Mouse (Mus musculus) left cerebral cortex, adult 8-10 months (tissue): ENCODE data around the gene Olfr965. TPM values are rescaled to one million over a fixed set of nuclear protein-coding genes. Genes with fewer than 3 reads are reported as not detected.
"Not testable (repeated sequence)": the region's sequence is repeated elsewhere in the genome, so short reads cannot be mapped to it uniquely, and the experiment has no call there.

ENCODE experiments used
- DNase-seq, 2 experiments: peaks; one replicate each; pipeline ENCODE4 v3.0.0; 2022; ENCODE audit warnings: low spot score in 2 of 2
- total RNA-seq, 4 experiments: library from RNA; stranded (reverse); gene quantifications; 2 replicates each; pipeline ENCODE4 v1.2.4; 2022

The Olfr965 gene
- not detected for total RNA-seq

- DNase-seq, result no peak
Measured at GRCm38 (mm10) chr9:39711053-39711452, at the start of gene Olfr965. Olfr965 (plus strand) TSS chr9:39711353.

GRCm38 (mm10) chr9:39666905-39667304, 44.2 kb upstream of the Olfr965 start, which contains the start of gene Olfr963:
Olfr963 (plus strand) TSS chr9:39667205.
- DNase-seq, result no peak

DNA sequence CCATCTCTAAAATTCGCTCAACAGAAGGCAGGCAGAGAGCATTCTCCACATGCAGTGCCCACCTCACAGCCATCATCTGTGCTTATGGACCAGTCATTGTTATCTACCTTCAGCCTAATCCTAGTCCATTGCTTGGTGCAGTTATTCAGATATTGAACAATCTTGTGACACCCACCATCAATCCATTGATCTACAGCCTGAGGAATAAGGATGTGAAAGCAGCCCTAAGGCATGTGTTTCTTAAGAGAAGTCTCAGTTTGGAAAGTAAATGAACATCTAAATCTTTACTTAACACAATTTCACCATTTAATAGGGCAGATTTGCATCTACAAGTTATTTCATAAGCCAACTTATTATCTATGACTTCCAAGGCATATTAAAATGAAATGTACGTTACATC, 41.4 kb upstream of the Olfr965 start:
- DNase-seq, result no peak

DNA sequence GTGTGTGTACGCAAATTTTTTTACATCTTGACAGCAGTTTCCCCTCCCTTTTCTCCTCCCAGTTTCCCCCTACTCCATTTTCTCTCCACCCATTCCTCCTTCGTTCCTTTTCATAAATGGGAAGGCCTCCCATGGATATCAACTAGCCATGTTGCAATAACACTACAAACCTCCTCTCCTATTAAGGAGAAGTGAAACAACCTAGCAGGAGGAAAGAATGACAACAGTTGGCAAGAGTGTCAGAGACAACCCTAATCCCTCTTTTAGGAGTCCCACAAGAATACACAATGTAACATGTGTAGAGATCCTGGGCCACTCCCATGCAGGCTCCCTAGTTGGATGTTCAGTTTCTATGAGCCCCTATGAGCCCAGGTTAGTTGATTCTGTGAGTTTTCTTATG, 36.3 kb upstream of the Olfr965 start:
- no peak for DNase-seq

DNA sequence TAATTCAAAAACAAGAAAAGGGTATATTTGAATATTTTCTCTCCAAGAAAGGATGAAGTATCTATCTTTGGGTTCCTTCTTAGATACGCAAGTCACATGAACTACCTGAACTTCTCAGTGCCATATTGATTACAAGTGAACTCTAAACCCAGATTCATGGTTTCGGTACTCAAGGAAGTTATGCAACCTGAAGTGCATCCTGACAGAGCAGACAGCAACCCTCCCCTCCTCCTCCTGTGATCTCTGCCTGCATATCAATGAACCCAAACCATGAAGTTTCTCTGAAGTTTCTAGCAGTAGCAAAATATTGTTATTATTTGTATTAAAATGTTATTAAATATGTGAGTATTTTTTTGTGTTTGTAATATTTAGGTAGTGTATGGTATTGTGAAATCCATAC, 32.6 kb upstream of the Olfr965 start:
- DNase-seq, result no peak

DNA sequence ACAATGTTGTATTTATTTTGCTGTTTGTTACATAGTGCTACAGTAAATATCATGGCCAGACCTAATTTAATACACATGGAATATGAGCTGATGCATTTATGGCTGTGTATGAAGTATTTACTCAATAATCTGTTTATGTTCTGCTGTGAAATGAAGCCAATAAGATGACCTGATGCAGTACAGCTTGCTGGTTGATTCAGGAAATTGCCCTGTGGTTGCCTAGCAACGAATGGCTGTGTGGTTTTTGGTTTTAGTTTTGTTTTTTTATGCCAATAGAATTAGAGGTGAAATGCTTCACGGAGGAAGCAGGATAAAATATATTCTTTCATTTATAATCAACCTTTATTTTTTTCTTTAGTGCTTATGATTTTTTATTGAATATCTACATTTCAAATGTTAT, 31.9 kb upstream of the Olfr965 start:
- DNase-seq, result no peak

DNA sequence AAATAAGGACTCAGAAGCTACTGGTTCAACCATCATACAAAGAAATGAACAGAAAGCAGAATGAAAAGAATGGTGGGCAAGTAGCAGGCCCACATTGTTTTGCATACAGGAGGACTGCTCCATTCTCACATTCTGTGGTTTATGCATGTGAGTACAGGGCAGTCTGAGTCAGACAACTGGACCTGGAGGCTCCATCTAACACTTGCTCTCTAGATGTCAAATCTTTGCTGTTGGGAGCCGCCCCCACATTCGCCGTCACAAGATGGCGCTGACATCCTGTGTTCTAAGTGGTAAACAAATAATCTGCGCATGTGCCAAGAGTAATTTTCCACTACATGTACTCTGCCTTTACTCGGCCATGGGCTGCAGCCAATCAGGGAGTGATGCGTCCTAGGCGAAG, 10.0 kb upstream of the Olfr965 start:
- DNase-seq, result not testable (repeated sequence)

- no peak for DNase-seq
Measured at GRCm38 (mm10) chr9:39707017-39707416, 4.1 kb upstream of the Olfr965 start, which contains the start of gene Olfr149. Olfr149 (minus strand) TSS chr9:39707117.

GRCm38 (mm10) chr9:39708958-39709357, 2.2 kb upstream of the Olfr965 start:
- no peak for DNase-seq

- DNase-seq, result no peak
Measured at GRCm38 (mm10) chr9:39730678-39731077, 19.5 kb downstream of the Olfr965 start, which contains the start of gene Olfr150. Olfr150 (plus strand) TSS chr9:39730978.

GRCm38 (mm10) chr9:39740741-39741140, 29.6 kb downstream of the Olfr965 start:
- no peak for DNase-seq

- DNase-seq, result no peak
Measured at GRCm38 (mm10) chr9:39745949-39746348, 34.8 kb downstream of the Olfr965 start, which contains the start of gene Olfr967. Olfr967 (plus strand) TSS chr9:39746249.

DNA sequence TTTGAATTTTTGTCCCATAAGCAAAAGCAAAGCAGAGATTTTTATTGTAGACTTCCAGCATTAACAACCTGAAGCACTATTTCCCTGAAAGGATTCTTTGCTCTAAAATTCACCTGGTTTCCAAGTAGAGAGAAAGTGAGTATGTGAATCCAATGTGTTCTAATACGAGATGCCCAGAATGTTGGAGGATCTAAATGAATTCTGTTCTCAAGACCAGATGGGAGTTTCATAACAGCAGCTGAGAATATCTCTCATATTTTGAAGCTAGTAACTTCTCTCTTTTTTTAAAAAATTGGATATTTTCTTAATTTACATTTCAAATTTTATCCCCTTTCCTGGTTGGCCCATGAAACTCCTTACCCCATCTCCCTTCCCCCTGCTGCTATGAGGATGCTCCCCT, 35.3 kb downstream of the Olfr965 start:
- no peak for DNase-seq

Other genes with a start within 250 kb of the Olfr965 start
- gene Olfr955, start 239.4 kb upstream of the Olfr965 start, total RNA-seq, result not detected
- not detected for gene Olfr44, start 217.4 kb upstream of the Olfr965 start, total RNA-seq
- not detected for gene Olfr957, start 195.5 kb upstream of the Olfr965 start, total RNA-seq
- gene Olfr958, start 157.3 kb upstream of the Olfr965 start, total RNA-seq, result not detected
- gene Olfr959, start 135.8 kb upstream of the Olfr965 start, total RNA-seq, result not detected
- gene AW551984, start 107.0 kb upstream of the Olfr965 start, total RNA-seq, result 1 to 10 TPM; 2.6 to 9.4 (median 6.5) TPM
- not detected for gene Olfr148, start 100.7 kb upstream of the Olfr965 start, total RNA-seq
- not detected for gene Olfr960, start 90.0 kb upstream of the Olfr965 start, total RNA-seq
- not detected for gene Olfr961, start 66.3 kb upstream of the Olfr965 start, total RNA-seq
- gene Olfr963, start 44.1 kb upstream of the Olfr965 start, total RNA-seq, result not detected
- gene Olfr149, start 4.2 kb upstream of the Olfr965 start, total RNA-seq, result not detected
- not detected for gene Olfr150, start 19.6 kb downstream of the Olfr965 start, total RNA-seq
- gene Olfr967, start 34.9 kb downstream of the Olfr965 start, total RNA-seq, result under 1 TPM in 1 of 4 experiments, not detected in 3; 0.30 TPM
- gene Olfr968, start 71.9 kb downstream of the Olfr965 start, total RNA-seq, result not detected
- gene Olfr969, start 79.6 kb downstream of the Olfr965 start, total RNA-seq, result not detected
- not detected for gene Olfr970, start 97.5 kb downstream of the Olfr965 start, total RNA-seq
- gene Olfr971, start 125.5 kb downstream of the Olfr965 start, total RNA-seq, result not detected
- not detected for gene Olfr972, start 155.1 kb downstream of the Olfr965 start, total RNA-seq
- gene Olfr229, start 196.0 kb downstream of the Olfr965 start, total RNA-seq, result not detected
- not detected for gene Olfr974, start 226.1 kb downstream of the Olfr965 start, total RNA-seq
- not detected for gene Olfr975, start 240.7 kb downstream of the Olfr965 start, total RNA-seq
- not detected for gene Olfr976, start 249.8 kb downstream of the Olfr965 start, total RNA-seq